Mouse (Mus musculus): ENCODE measurements around the gene Serinc3.

DNA sequence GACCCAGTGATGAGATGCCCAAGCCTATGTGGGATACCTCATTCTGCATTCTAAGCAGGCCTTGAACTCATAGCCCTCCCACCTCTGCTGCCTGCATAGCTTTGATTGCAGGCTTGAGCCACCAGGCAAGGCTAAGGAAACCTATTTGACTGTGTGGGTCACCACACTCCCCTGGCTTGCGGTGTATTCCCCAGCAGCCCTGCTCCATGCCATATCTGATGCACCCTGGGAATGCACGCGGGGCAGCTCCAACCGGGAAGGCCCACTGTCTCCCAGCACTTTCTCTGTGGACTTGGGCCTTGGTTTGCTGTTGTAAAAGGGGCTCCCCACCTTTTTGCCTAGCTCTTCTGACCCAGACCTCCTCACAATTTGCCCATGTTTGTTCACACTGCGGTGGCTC lies 31.7 kb downstream of the Serinc3 start:
- TF ChIP-seq CTCF (conservative IDR thresholded peaks at IDR 0.05 in 1 of 2, IDR thresholded peaks at IDR 0.05 in 1 of 2; ENCODE audit: low read depth in 2 of 2, low read length in 2 of 2): no peak
- TF ChIP-seq ELF1 (IDR thresholded peaks at IDR 0.05; ENCODE audit: low read depth, low read length): no peak
- no peak for TF ChIP-seq NRF1 (IDR thresholded peaks at IDR 0.05; ENCODE audit: low read depth, low read length)
- TF ChIP-seq POLR2A (IDR thresholded peaks at IDR 0.05; ENCODE audit: low read depth, low read length): no peak
- no peak for TF ChIP-seq RCOR1 (conservative IDR thresholded peaks at IDR 0.05; ENCODE audit: low read depth, low read length)
- no peak for TF ChIP-seq EP300 (IDR thresholded peaks at IDR 0.05; ENCODE audit: low read length)
- no peak for TF ChIP-seq ZNF384 (IDR thresholded peaks at IDR 0.05; ENCODE audit: low read depth, low read length)
- TF ChIP-seq MAFK (IDR thresholded peaks at IDR 0.05; ENCODE audit: insufficient replicate concordance, low read length): no peak
- no peak for TF ChIP-seq ETS1 (conservative IDR thresholded peaks at IDR 0.05; ENCODE audit: low read depth, low read length)
- no peak for TF ChIP-seq TCF12 (IDR thresholded peaks at IDR 0.05; ENCODE audit: low read depth, low read length)
- TF ChIP-seq ZKSCAN1 (IDR thresholded peaks at IDR 0.05; ENCODE audit: borderline replicate concordance, low read depth, low read length): no peak

Data from CH12.LX (cell line).